In genomic region chr6:147086594-147087225, GRCm38 (mm10) we compare ENCODE assay signal across 9 mouse cellular contexts. TPM values are rescaled to one million over a fixed set of nuclear protein-coding genes. Genes with fewer than 3 reads are reported as not detected.
DNase-seq lines count a peak whose midpoint lies in the region; ATAC-seq and TF ChIP-seq lines count a peak whose summit lies in the region.
"Had no signal": no experiment of that assay in that cellular context is flagged by ENCODE, and none has a peak within 500 bp of the region (broad histone marks: within the 10 kb centered on the region; RNA-seq: fewer than 3 reads in every experiment).

TSS of gene Mansc4 (minus strand) at chr6:147087032.

- H3K9me3 ChIP-seq in intestine, embryonic 15.5 days = no peaks in the 10 kb centered on the region
- H3K9me3 ChIP-seq in lung, postnatal 0 days (ENCODE audit: low read length) = no peaks in the 10 kb centered on the region
- H3K9me3 ChIP-seq: G1E had no signal

- no peak for TF ChIP-seq CTCF in left cerebral cortex, adult 2 months (IDR thresholded peaks at IDR 0.05)
- TF ChIP-seq CTCF in lung, postnatal 0 days (IDR thresholded peaks at IDR 0.05) = no peak

- no peak within 1 kb of the TSS for H3K4me3 ChIP-seq in left cerebral cortex, adult 2 months
- H3K4me3 ChIP-seq in intestine, embryonic 15.5 days (replicated peaks) = peak within 1 kb of the TSS; percentile 18
- H3K4me3 ChIP-seq in lung, postnatal 0 days (ENCODE audit: low read depth, low read length) = peak within 1 kb of the TSS; percentile 5; the same call in 1 of the 2 replicates

- H3K36me3 ChIP-seq in intestine, embryonic 15.5 days = no peaks in the 10 kb centered on the region
- no peaks in the 10 kb centered on the region for H3K36me3 ChIP-seq in lung, postnatal 0 days (ENCODE audit: insufficient read depth, low read length)

- H3K27me3 ChIP-seq in intestine, embryonic 15.5 days (replicated peaks) = no peaks in the 10 kb centered on the region
- H3K27me3 ChIP-seq in lung, postnatal 0 days (replicated peaks; ENCODE audit: insufficient read depth, low read length) = 0 out of 2 replicates have a peak, but pooled peaks cover 2% of the 10 kb centered on the region

- H3K9ac ChIP-seq in intestine, embryonic 15.5 days = 0 out of 2 replicates have a peak within 1 kb of the TSS, but pooled peaks have one; percentile 2
- no peak within 1 kb of the TSS for H3K9ac ChIP-seq in lung, postnatal 0 days (replicated peaks; ENCODE audit: low read depth)

- peak; percentile 34 for DNase-seq in left cerebral cortex, postnatal 4 days
- no peak for DNase-seq in left cerebral cortex, adult 2 months (ENCODE audit: extremely low spot score in 1 of 2, low spot score in 2 of 2)
- peak; percentile 73 for DNase-seq in lung, postnatal 0 days (ENCODE audit: low spot score)
- peak; percentile 39 for DNase-seq in retina, postnatal 1 day
- no peak for DNase-seq in layer of hippocampus, postnatal 36 days
- DNase-seq in left cerebral cortex, adult 8-10 months (ENCODE audit: low spot score in 2 of 2) = no peak

- no peak for TF ChIP-seq EP300 in lung, postnatal 0 days (IDR thresholded peaks at IDR 0.05)

- no peak within 1 kb of the TSS for H3K27ac ChIP-seq in left cerebral cortex, adult 2 months
- H3K27ac ChIP-seq in intestine, embryonic 15.5 days = peak within 1 kb of the TSS; percentile 33; the same call in 1 of the 2 replicates
- H3K27ac ChIP-seq in lung, postnatal 0 days (ENCODE audit: low read length) = no peak within 1 kb of the TSS

- ATAC-seq in granulocyte monocyte progenitor cell, adult 5-6 weeks (replicated peaks; ENCODE audit: poor library complexity, severe bottlenecking) = 0 out of 2 replicates have a peak, but pooled peaks have one; percentile 13
- ATAC-seq in intestine, embryonic 15.5 days = 0 out of 2 replicates have a peak, but pooled peaks have one; percentile 12
- peak; percentile 39 for ATAC-seq in lung, postnatal 0 days

- H3K4me1 ChIP-seq in intestine, embryonic 15.5 days (replicated peaks) = 0 out of 2 replicates have a peak, but pooled peaks cover 4% of the 10 kb centered on the region
- no peaks in the 10 kb centered on the region; the same call in 1 of the 2 replicates for H3K4me1 ChIP-seq in lung, postnatal 0 days (ENCODE audit: insufficient read depth, low read depth, low read length)

- intact Hi-C loops in left cerebral cortex, postnatal 4 days (cut with DNase I) = no loop called here
- intact Hi-C loops in left cerebral cortex, adult 2 months (cut with DNase I) = no loop called here

- peak within 1 kb of the TSS; percentile 47 for H3K4me2 ChIP-seq in intestine, embryonic 15.5 days (replicated peaks)
- H3K4me2 ChIP-seq in lung, postnatal 0 days (replicated peaks; ENCODE audit: low read depth, low read length) = peak within 1 kb of the TSS; percentile 37

- 13% methylated on average over 20 of the region's 20 CpGs for WGBS in intestine, embryonic 15.5 days
- 6% methylated on average over 18 of the region's 20 CpGs for WGBS in lung, postnatal 0 days

RNA-seq across cellular contexts. Expression of gene Mansc4, which starts in this region (rescaled TPM):
- under 1 TPM; 0.32 to 0.46 TPM for total RNA-seq in left cerebral cortex, postnatal 4 days (2021)
- total RNA-seq in left cerebral cortex, adult 2 months (2021) = not detected
- total RNA-seq in granulocyte monocyte progenitor cell, adult 5-6 weeks (2014; fragmentation: Nextera tagmentation) = not detected in 2 replicates
- total RNA-seq in granulocyte monocyte progenitor cell, adult 5-6 weeks (2017) = not detected in 2 replicates
- 2.0 and 2.4 TPM in 2 replicates for polyA plus RNA-seq in intestine, embryonic 15.5 days (2015; fragmentation: Nextera tagmentation; extraction: Ambion mirVana)
- 3.4 and 3.6 TPM in 2 replicates for polyA plus RNA-seq in lung, postnatal 0 days (2015; fragmentation: Nextera tagmentation; extraction: Ambion mirVana)
- total RNA-seq in layer of hippocampus, postnatal 36 days (2021) = under 1 TPM; 0.42 to 0.46 TPM
- under 1 TPM in 2 of 4 experiments, not detected in 2; 0.34 to 0.58 TPM for total RNA-seq in left cerebral cortex, adult 8-10 months (2022)
- total RNA-seq: G1E had no signal
- polyA plus RNA-seq: G1E had no signal

Comparison
In these comparisons a context has a peak if more than half of its experiments do, and no peak if none do; other contexts are left out.
1. Peak in DNase-seq in left cerebral cortex, postnatal 4 days; RNA of the gene not detected or under 1 TPM.
2. Peak in ATAC-seq in granulocyte monocyte progenitor cell, adult 5-6 weeks; RNA of the gene not detected or under 1 TPM.
3. DNase-seq: peak in lung, postnatal 0 days (single experiment) and retina, postnatal 1 day (single experiment); none in left cerebral cortex, adult 2 months (0 of 2), layer of hippocampus, postnatal 36 days (0 of 2) and left cerebral cortex, adult 8-10 months (0 of 2).
4. Peak in every context shown above with its lines, with median percentiles within 50 percentile points of each other: ATAC-seq.